Mouse (Mus musculus) ES-CJ7 (cell line): ENCODE data around the gene Ebpl.

Experiments used
- DNase-seq: peaks from one replicate; pipeline ENCODE4 v3.0.0; 2011; ENCODE audit warnings: low read depth, low spot score

Gene Ebpl

GRCm38 (mm10) chr14:61360131-61360980, at the start of gene Ebpl:
Gene Ebpl (minus strand): TSS chr14:61360439.
- peak; percentile 75 for DNase-seq

DNA sequence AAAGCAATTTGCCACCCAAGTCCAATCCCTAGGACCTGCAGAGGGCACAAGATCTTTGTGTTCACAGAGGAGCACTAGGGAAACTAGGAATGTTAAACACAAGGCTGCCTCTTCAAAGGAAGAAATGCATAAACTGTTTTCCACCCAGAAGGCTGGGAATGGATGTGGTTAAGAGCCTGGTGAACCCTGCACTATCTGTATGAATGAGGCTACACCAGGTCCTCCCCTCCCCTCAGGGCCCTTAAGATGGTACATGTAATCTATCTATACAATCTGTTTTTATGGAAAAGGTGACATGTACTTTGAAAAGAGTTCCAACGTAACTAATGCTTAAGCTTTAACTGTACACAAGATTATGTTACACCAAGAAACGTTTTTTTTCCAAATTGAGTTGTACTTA, 49.8 kb upstream of the Ebpl start:
- DNase-seq: no peak

- no peak for DNase-seq
Observed at GRCm38 (mm10) chr14:61407055-61407454, 46.8 kb upstream of the Ebpl start.

DNA sequence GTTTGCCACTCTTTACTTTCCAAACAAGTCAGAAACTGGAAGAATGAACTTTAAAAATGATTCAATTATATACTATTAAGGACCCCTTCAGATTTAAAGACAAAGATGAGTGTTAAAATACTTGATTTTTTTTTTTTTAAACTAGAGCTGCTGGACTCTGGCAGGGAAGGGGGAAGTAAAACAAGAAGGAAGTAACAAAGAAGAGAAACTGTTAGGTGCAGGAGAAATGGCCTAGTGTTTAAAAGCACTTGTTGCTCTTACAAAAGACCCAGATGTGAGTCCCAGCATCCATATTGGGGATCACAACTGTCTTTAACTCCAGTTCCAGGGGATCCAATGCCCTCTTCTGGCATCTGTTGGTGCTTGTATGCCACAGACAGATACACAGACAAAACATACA, 45.5 kb upstream of the Ebpl start:
- DNase-seq: no peak

- DNase-seq: no peak
Observed at GRCm38 (mm10) chr14:61404941-61405340, 44.7 kb upstream of the Ebpl start.

DNA sequence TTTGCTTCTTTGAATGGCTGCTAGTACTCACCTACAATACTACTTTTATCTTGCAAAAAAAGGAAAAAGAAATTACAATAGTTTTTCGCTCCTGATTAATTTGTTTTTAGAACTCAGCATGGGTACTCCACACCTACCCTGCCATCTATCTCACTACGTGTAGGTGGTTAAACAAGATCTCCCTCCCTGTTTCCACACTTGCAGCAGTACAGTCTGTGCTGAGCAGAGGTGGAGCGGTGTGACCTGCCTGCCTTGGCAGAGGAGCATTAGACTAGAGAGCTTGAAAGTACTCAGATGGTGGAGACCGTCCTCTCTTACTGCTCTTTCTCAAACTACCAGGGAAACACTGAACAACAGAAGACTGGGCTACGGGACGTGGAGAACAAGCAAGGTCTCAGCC, 34.5 kb upstream of the Ebpl start:
- DNase-seq: no peak

GRCm38 (mm10) chr14:61390586-61390985, 30.3 kb upstream of the Ebpl start:
- no peak for DNase-seq

- no peak for DNase-seq
Observed at GRCm38 (mm10) chr14:61367290-61367689, 7.1 kb upstream of the Ebpl start.

GRCm38 (mm10) chr14:61364656-61365055, 4.4 kb upstream of the Ebpl start:
- no peak for DNase-seq

GRCm38 (mm10) chr14:61363734-61364133, 3.5 kb upstream of the Ebpl start:
- DNase-seq: no peak

- DNase-seq: no peak
Observed at GRCm38 (mm10) chr14:61362268-61362667, 2.0 kb upstream of the Ebpl start.

- DNase-seq: no peak
Observed at GRCm38 (mm10) chr14:61360981-61361511, 807 bp upstream of the Ebpl start.

DNA sequence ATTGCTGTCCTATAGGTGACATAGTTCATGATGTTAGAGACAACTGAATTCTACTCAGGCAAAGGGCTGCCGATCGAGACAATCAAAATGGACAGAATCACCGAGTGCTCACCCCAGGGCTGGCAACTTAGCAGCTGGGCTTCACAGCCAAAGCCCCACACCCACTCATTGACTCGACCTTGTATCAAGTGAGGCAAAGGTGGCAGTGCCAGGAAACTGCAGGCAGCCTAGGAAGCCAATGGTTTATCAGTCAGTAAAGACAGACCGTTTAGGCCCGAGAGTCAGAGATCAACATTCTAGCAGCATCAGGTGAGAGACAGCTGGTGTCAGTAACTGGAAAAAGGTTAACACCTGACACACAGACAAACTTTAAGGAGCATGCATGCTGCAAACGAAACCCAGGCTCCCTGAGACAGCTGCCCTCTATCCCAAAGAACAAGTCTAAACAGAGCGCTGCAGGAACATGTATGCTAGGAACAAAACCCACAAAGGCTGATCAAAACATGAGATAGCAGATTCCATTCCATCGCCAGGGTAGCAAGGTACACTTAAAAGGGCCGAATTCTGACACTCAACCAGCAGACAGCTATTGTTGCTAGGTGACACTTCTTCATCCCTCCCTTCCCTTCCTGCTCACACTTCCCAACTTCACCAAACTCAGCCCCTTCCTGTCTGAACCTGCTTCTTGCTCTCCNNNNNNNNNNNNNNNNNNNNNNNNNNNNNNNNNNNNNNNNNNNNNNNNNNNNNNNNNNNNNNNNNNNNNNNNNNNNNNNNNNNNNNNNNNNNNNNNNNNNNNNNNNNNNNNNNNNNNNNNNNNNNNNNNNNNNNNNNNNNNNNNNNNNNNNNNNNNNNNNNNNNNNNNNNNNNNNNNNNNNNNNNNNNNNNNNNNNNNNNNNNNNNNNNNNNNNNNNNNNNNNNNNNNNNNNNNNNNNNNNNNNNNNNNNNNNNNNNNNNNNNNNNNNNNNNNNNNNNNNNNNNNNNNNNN, 5.7 kb downstream of the Ebpl start:
- no peak for DNase-seq

- DNase-seq: no peak
Observed at GRCm38 (mm10) chr14:61350808-61351207, 9.4 kb downstream of the Ebpl start.

- no peak for DNase-seq
Observed at GRCm38 (mm10) chr14:61349876-61350275, 10.4 kb downstream of the Ebpl start.

DNA sequence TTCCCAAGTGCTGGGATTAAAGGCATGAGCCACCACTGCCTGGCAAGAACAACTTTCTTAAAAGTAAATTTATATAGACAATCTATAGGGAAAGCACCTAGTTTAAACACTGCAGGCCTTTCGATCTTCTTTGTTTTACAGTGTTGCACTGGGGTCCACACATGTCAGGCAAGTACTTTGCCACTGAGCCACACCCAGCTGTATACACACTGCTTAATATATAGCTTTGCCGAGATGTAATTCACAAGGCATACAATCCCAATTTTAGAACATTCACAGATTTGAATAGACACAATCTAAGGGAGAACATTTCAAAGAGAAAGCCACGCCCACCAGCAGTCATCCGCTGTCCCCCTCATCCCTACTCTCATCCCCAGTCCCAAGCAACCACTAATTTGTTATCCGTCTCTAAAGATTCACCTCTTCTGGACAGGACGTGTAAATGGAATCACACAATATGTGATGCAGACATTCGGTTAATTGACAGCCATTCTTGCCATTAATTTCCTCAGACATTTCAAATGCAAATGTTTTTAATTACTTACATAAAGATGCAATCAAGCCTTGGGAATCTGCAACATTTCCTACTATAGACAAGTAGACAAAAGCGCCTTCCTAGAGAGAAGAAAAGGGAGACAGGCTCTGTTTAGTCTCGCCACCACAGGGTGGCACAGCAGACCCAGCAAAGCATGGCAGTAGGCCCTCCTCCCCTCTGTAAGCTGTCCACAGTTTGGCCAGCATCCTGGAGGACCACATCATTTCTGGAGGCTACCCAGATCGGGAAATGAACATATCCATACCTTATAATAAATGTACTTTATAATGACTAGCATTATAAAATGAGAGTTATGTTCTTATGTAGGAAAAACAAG, 13.2 kb downstream of the Ebpl start:
- DNase-seq: no peak

DNA sequence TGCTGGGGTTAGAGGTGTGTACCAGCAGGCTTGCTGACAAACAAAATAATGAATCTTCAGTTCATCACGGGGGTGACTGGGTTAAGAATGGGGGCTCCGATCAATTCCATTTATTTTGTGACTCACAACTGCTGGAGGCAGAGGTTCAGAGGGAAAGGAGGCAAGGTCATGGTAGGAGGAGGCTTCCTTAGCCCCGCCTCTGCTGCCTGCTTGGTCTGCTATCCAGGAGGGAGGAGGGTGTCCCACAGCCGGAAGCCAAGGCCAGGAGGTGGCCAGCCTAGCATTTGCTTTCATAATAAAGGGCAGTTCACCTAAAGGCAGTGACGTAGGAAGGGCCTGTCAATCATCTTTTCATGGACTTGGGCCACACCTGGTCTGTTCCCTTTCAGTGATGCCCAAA, 15.6 kb downstream of the Ebpl start:
- DNase-seq: no peak

GRCm38 (mm10) chr14:61339381-61339780, 20.9 kb downstream of the Ebpl start:
- DNase-seq: no peak

DNA sequence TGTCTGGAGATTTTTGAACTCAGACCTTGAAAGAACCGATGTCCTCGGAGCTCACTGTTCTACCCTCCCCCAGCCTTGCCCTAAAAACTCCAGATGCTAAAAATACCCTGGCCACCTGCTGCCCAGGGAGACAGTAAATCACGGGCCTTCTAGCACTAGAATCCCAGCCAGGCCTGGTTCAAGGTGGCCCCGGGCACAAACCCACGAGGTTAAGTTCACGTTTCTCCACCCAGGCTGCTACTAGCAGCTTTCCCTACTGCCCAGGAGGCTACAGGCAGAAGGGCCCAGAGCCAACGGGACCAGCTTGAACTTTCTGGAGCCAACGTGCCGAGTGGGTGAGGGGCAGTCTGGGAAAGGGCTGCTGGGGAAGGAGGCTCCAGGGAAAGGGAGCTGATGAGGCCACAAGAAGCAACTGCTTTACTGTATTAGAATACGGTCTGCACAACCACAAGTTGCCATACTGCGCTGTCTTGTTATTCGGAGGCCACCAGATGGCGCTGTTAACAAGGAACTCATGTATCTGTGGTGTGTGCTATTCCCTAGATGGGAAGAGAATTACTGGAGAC, 29.2 kb downstream of the Ebpl start:
- DNase-seq: peak; percentile 89

DNA sequence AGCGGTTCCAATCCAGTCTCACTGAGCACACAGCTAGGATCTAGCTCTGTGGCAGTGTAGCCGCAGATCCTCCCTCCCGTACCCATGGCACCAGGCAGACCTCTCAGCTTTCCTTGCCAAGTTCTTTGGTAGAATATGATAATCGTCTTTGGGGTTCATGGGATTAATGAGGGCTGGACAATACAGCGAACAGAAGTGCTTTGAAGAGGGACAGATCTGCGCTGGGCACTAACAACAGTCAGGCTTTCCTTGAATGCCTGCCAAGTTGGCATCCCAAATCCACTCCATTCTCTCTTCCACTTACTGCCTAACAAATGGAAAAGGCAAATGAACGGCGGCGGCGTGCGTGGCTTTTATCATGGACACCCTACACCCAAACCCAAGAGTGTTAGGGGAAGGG, 29.6 kb downstream of the Ebpl start:
- no peak for DNase-seq
